Mouse (Mus musculus) Muller cell, postnatal 12 days (primary cell): ENCODE measurements at regions not wholly inside any gene's neighbourhood (a gene's known extent, or its start where the extent isn't known, plus 50 kb on each side); places are given as distances from the start of the nearest gene placed in this dataset.
A peak's percentile ranks its signal among the peaks of the same experiment; 100 is the strongest.

Source experiments
- DNase-seq: peaks from one replicate; pipeline ENCODE4 v3.0.0-alpha.2; 2015; ENCODE audit errors: inconsistent ontology term

GRCm38 (mm10) chr3:145207071-145207470 lies 85.2 kb upstream of the Col24a1 start:
- no peak for DNase-seq

GRCm38 (mm10) chr3:145210166-145210565 lies 82.1 kb upstream of the Col24a1 start:
- DNase-seq: no peak

- DNase-seq: peak; percentile 63
These were observed 75.2 kb upstream of the Col24a1 start for GRCm38 (mm10) chr3:145216987-145217515.

- DNase-seq: no peak
These were observed 69.3 kb upstream of the Col24a1 start for GRCm38 (mm10) chr3:145222922-145223321.

GRCm38 (mm10) chr3:145224040-145224439 lies 68.2 kb upstream of the Col24a1 start:
- no peak for DNase-seq

GRCm38 (mm10) chr3:145230721-145231120 lies 61.6 kb upstream of the Col24a1 start:
- DNase-seq: no peak

GRCm38 (mm10) chr3:145242138-145242537 lies 50.1 kb upstream of the Col24a1 start:
- no peak for DNase-seq
